Mouse (Mus musculus): ENCODE results near the gene Qrfp. TPM values are rescaled to one million over a fixed set of nuclear protein-coding genes. Genes with fewer than 3 reads are reported as not detected.

The Qrfp gene
- not detected for polyA plus RNA-seq (2014; fragmentation: Illumina TruSeq; extraction: RNeasy Lipid Tissue Mini Kit (QIAGEN cat#74804); ENCODE audit: low read depth, low replicate concordance)

GRCm38 (mm10) chr2:31810444-31810843 is at the start of gene Qrfp:
TSS of gene Qrfp (minus strand) at chr2:31810580.

DNA sequence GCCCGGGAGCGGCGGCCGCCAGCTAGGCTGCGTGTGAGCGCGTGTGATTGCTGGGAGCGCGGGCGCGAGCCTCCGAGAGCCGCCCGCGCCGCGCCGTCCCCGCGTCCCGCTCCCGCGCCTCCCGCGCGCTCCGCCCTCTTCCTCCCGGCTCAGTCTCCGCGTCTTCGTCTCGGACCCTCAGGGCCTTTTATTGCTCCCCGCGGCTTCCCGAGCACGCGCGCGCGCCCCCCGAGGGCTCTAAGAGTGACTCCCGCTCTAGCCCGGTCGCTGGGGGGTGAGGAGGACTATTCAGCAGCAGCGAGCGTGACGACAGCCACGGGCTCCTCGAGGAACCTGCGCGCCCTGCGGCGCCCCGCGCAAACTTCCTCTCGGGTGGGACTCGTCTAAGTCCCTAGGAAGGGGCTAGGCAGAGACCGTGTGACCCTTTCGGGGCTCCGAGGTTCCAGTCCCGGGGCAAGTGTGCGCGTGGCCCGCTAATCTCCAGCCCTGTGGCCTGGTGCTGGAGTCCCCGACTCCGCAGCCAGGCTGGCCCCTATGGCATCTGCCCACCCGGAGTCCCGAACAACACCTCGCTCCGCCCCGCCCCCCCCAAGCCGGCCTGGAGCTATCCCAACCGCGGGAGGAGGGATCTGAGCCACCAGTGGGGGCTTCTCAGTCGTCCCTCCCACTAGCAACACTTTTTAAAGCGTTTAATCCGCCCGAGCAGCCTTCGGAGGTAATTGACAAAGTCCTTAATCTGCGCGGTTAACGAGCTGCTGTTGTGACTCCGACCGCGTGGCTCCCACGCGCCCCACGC is 35.7 kb upstream of the Qrfp start, which contains the start of gene Fibcd1:
Gene Fibcd1, minus strand, starts transcription at position 110 of the 796 bp plus-strand sequence.

Other genes starting within 250 kb of the Qrfp start
- gene Fubp3, start 237.9 kb downstream of the Qrfp start, polyA plus RNA-seq (2014; fragmentation: Illumina TruSeq; extraction: RNeasy Lipid Tissue Mini Kit (QIAGEN cat#74804); ENCODE audit: low read depth, low replicate concordance): 59.7 TPM
- not detected for gene Prdm12, start 170.5 kb downstream of the Qrfp start, polyA plus RNA-seq (2014; fragmentation: Illumina TruSeq; extraction: RNeasy Lipid Tissue Mini Kit (QIAGEN cat#74804); ENCODE audit: low read depth, low replicate concordance)
- 13.3 TPM for gene Exosc2, start 139.9 kb downstream of the Qrfp start, polyA plus RNA-seq (2014; fragmentation: Illumina TruSeq; extraction: RNeasy Lipid Tissue Mini Kit (QIAGEN cat#74804); ENCODE audit: low read depth, low replicate concordance)
- gene Abl1, start 122.2 kb downstream of the Qrfp start, polyA plus RNA-seq (2014; fragmentation: Illumina TruSeq; extraction: RNeasy Lipid Tissue Mini Kit (QIAGEN cat#74804); ENCODE audit: low read depth, low replicate concordance): 51.7 TPM
- gene Fibcd1, start 35.4 kb upstream of the Qrfp start, polyA plus RNA-seq (2014; fragmentation: Illumina TruSeq; extraction: RNeasy Lipid Tissue Mini Kit (QIAGEN cat#74804); ENCODE audit: low read depth, low replicate concordance): not detected
- 0.87 TPM for gene Lamc3, start 76.7 kb upstream of the Qrfp start, polyA plus RNA-seq (2014; fragmentation: Illumina TruSeq; extraction: RNeasy Lipid Tissue Mini Kit (QIAGEN cat#74804); ENCODE audit: low read depth, low replicate concordance)
- gene Aif1l, start 139.6 kb upstream of the Qrfp start, polyA plus RNA-seq (2014; fragmentation: Illumina TruSeq; extraction: RNeasy Lipid Tissue Mini Kit (QIAGEN cat#74804); ENCODE audit: low read depth, low replicate concordance): 9.3 TPM
- 58.6 TPM for gene Nup214, start 163.9 kb upstream of the Qrfp start, polyA plus RNA-seq (2014; fragmentation: Illumina TruSeq; extraction: RNeasy Lipid Tissue Mini Kit (QIAGEN cat#74804); ENCODE audit: low read depth, low replicate concordance)